Mouse (Mus musculus) liver, adult (tissue): Measurements from ENCODE around the gene Taldo1.

Experiments
- GATA4 ChIP-seq: IDR thresholded peaks from 2 replicates; pipeline ENCODE4 v1.6.1; 2014; ENCODE audit warnings: mild to moderate bottlenecking, low read length; ENCODE audit not compliant: insufficient replicate concordance

Taldo1 gene

GRCm38 (mm10) chr7:141373611-141374010, 18.4 kb upstream of the Taldo1 start:
- TF ChIP-seq GATA4, result no peak

GRCm38 (mm10) chr7:141374399-141374798, 17.6 kb upstream of the Taldo1 start:
- TF ChIP-seq GATA4, result no peak

- TF ChIP-seq GATA4, result no peak
These were observed 12.4 kb upstream of the Taldo1 start for GRCm38 (mm10) chr7:141379584-141379983.

- no peak for TF ChIP-seq GATA4
These were observed 10.7 kb upstream of the Taldo1 start for GRCm38 (mm10) chr7:141381068-141381835.

GRCm38 (mm10) chr7:141387807-141388486, 4.1 kb upstream of the Taldo1 start:
- no peak for TF ChIP-seq GATA4

- TF ChIP-seq GATA4, result no peak
These were observed 3.4 kb upstream of the Taldo1 start for GRCm38 (mm10) chr7:141388487-141389109.

- TF ChIP-seq GATA4, result no peak
These were observed 1.4 kb upstream of the Taldo1 start for GRCm38 (mm10) chr7:141390326-141391259.

- TF ChIP-seq GATA4, result no peak
These were observed 688 bp downstream of the Taldo1 start for GRCm38 (mm10) chr7:141392552-141393222.

GRCm38 (mm10) chr7:141394158-141394557, 2.2 kb downstream of the Taldo1 start:
- no peak; the same call in 1 of the 2 replicates for TF ChIP-seq GATA4

GRCm38 (mm10) chr7:141394771-141395170, 2.8 kb downstream of the Taldo1 start:
- TF ChIP-seq GATA4, result no peak

GRCm38 (mm10) chr7:141395348-141395747, 3.3 kb downstream of the Taldo1 start:
- TF ChIP-seq GATA4, result no peak

- TF ChIP-seq GATA4, result no peak
These were observed 11.3 kb downstream of the Taldo1 start for GRCm38 (mm10) chr7:141403305-141403704.

- no peak for TF ChIP-seq GATA4
These were observed 13.5 kb downstream of the Taldo1 start for GRCm38 (mm10) chr7:141405466-141405865.

- no peak for TF ChIP-seq GATA4
These were observed 16.8 kb downstream of the Taldo1 start for GRCm38 (mm10) chr7:141408833-141409232.

- TF ChIP-seq GATA4, result no peak
These were observed 18.6 kb downstream of the Taldo1 start for GRCm38 (mm10) chr7:141410631-141411030.

GRCm38 (mm10) chr7:141411667-141412066, 19.7 kb downstream of the Taldo1 start:
- no peak for TF ChIP-seq GATA4
